Comparison of ENCODE assay signal across 21 mouse cellular contexts in the genomic region with DNA sequence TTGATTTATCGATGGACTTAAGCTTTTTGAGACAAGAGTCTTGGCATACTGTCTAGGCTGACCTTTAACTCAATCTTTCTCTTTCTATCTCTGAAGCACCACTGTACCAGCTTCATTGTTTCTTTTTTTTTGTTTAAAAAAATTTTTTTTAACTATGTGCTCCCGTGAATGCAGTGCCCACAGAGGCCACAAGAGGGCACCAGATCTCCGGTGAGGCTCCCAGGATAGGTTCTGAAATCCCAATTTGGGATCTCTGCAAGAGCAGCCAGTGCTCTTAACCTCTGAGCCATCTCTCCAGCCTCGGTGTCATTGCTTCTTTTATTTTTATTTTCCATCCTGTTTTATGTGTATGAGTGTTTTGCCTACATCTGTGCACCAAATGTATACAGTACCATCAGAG.
DNase-seq lines count a peak whose midpoint lies in the region; ATAC-seq and TF ChIP-seq lines count a peak whose summit lies in the region.
"Had no signal": no experiment of that assay in that cellular context is flagged by ENCODE, and none has a peak within 500 bp of the region (broad histone marks: within the 10 kb centered on the region; RNA-seq: fewer than 3 reads in every experiment).

No protein-coding gene starts in this region.

- peak; percentile 5; the same call in 1 of the 2 replicates for TF ChIP-seq CTCF in liver, adult 2 months (IDR thresholded peaks at IDR 0.05; ENCODE audit: low read depth, low read length)
- TF ChIP-seq CTCF in E14TG2a.4 (conservative IDR thresholded peaks at IDR 0.05; ENCODE audit: low read length) = peak; percentile 97
- no peak for TF ChIP-seq CTCF in thymus, adult 2 months (IDR thresholded peaks at IDR 0.05; ENCODE audit: borderline replicate concordance, control insufficient read depth, extremely low read depth, insufficient read depth, low read length, poor library complexity)

- H3K9ac ChIP-seq in liver, adult 2 months (ENCODE audit: low read depth, low read length) = no peak overlapping the region
- H3K9ac ChIP-seq in liver, embryonic 11.5 days (ENCODE audit: low read depth, low read length) = no peak overlapping the region
- H3K9ac ChIP-seq: heart, embryonic 13.5 days; hindbrain, embryonic 14.5 days; intestine, embryonic 15.5 days; liver, embryonic 13.5 days had no signal

- H3K4me1 ChIP-seq in liver, adult 2 months (ENCODE audit: control insufficient read depth, insufficient read depth, low read length) = no peaks in the 10 kb centered on the region
- H3K4me1 ChIP-seq in liver, embryonic 11.5 days (replicated peaks; ENCODE audit: control insufficient read depth, insufficient read depth, low read length) = no peaks in the 10 kb centered on the region
- no peaks in the 10 kb centered on the region for H3K4me1 ChIP-seq in E14TG2a.4 (replicated peaks; ENCODE audit: low read depth, low read length)
- H3K4me1 ChIP-seq in thymus, adult 2 months (replicated peaks; ENCODE audit: control insufficient read depth, insufficient read depth, low read length) = no peaks in the 10 kb centered on the region
- H3K4me1 ChIP-seq: heart, embryonic 13.5 days; intestine, embryonic 15.5 days; liver, embryonic 13.5 days had no signal

- DNase-seq in cerebellum, postnatal 10 days = peak; percentile 23 to 43
- DNase-seq in cerebellum, adult 9-10 months = no peak
- no peak for DNase-seq in liver, adult 2 months (ENCODE audit: extremely low read depth, low read depth, low spot score)
- DNase-seq in liver, embryonic 11.5 days (ENCODE audit: low spot score) = no peak
- DNase-seq in R1 (ENCODE audit: low read depth, low spot score) = peak; percentile 35
- no peak for DNase-seq in thymus, adult 2 months
- DNase-seq: adrenal gland, postnatal 25 days; embryo, embryonic 11 days; left cerebral cortex, postnatal 4 days; liver, embryonic 13.5 days; lung, postnatal 14 days; right cerebral cortex, postnatal 25 days had no signal

- 91% methylated on average over 4 of the region's 4 CpGs for WGBS in liver, adult 2 months
- WGBS in liver, embryonic 11.5 days = 81% methylated on average over 4 of the region's 4 CpGs
- 89% methylated on average over 4 of the region's 4 CpGs for WGBS in thymus, adult 2 months

- H3K4me2 ChIP-seq in liver, embryonic 11.5 days = no peak overlapping the region
- H3K4me2 ChIP-seq: heart, embryonic 13.5 days; hindbrain, embryonic 14.5 days; intestine, embryonic 15.5 days; liver, embryonic 13.5 days had no signal

- H3K27me3 ChIP-seq in liver, adult 2 months (ENCODE audit: control insufficient read depth, insufficient read depth, low read length) = no peaks in the 10 kb centered on the region
- no peaks in the 10 kb centered on the region for H3K27me3 ChIP-seq in liver, embryonic 11.5 days (replicated peaks; ENCODE audit: control insufficient read depth, insufficient read depth, low read length)
- 0 out of 2 replicates have a peak, but pooled peaks cover 7% of the 10 kb centered on the region for H3K27me3 ChIP-seq in E14TG2a.4 (ENCODE audit: insufficient read depth, low read length)
- no peaks in the 10 kb centered on the region for H3K27me3 ChIP-seq in thymus, adult 2 months (ENCODE audit: control insufficient read depth, insufficient read depth, low read length)
- H3K27me3 ChIP-seq: heart, embryonic 13.5 days; intestine, embryonic 15.5 days; liver, embryonic 13.5 days; Patski had no signal

- no peak for TF ChIP-seq POLR2A in liver, adult 2 months (IDR thresholded peaks at IDR 0.05; ENCODE audit: extremely low read depth, insufficient read depth, low read length)
- no peak for TF ChIP-seq POLR2A in thymus, adult 2 months (IDR thresholded peaks at IDR 0.05; ENCODE audit: control insufficient read depth, extremely low read depth, insufficient read depth, low read length, poor library complexity)

- H3K27ac ChIP-seq in liver, adult 2 months (replicated peaks; ENCODE audit: insufficient read depth, low read depth, low read length) = no peak overlapping the region
- H3K27ac ChIP-seq in liver, embryonic 11.5 days (ENCODE audit: low read depth, low read length) = no peak overlapping the region
- no peak overlapping the region for H3K27ac ChIP-seq in thymus, adult 2 months (ENCODE audit: control insufficient read depth, insufficient read depth, low read length)
- H3K27ac ChIP-seq: heart, embryonic 13.5 days; hindbrain, embryonic 14.5 days; intestine, embryonic 15.5 days; kidney, postnatal 0 days; liver, embryonic 13.5 days had no signal

- H3K9me3 ChIP-seq in liver, embryonic 11.5 days (ENCODE audit: control insufficient read depth, low read length) = no peaks in the 10 kb centered on the region
- no peaks in the 10 kb centered on the region for H3K9me3 ChIP-seq in E14TG2a.4 (ENCODE audit: low read length)
- H3K9me3 ChIP-seq: intestine, embryonic 15.5 days had no signal

- H3K36me3 ChIP-seq in liver, adult 2 months (ENCODE audit: control insufficient read depth, insufficient read depth, low read length) = no peaks in the 10 kb centered on the region
- no peaks in the 10 kb centered on the region for H3K36me3 ChIP-seq in liver, embryonic 11.5 days (ENCODE audit: control insufficient read depth, insufficient read depth, low read length)
- H3K36me3 ChIP-seq in E14TG2a.4 (ENCODE audit: insufficient read depth, low read length) = no peaks in the 10 kb centered on the region
- no peaks in the 10 kb centered on the region for H3K36me3 ChIP-seq in thymus, adult 2 months (ENCODE audit: control insufficient read depth, insufficient read depth, low read length)
- H3K36me3 ChIP-seq: heart, embryonic 13.5 days; intestine, embryonic 15.5 days; liver, embryonic 13.5 days had no signal

- no peaks in the 10 kb centered on the region for H3K79me2 ChIP-seq in liver, adult 2 months (ENCODE audit: control insufficient read depth, insufficient read depth, low read length)

- H3K4me3 ChIP-seq in liver, adult 2 months (ENCODE audit: insufficient read depth, low read depth, low read length) = no peak overlapping the region
- no peak overlapping the region for H3K4me3 ChIP-seq in liver, embryonic 11.5 days (ENCODE audit: low read depth, low read length)
- H3K4me3 ChIP-seq in E14TG2a.4 (replicated peaks; ENCODE audit: low read length) = no peak overlapping the region
- no peak overlapping the region for H3K4me3 ChIP-seq in thymus, adult 2 months (ENCODE audit: control insufficient read depth, insufficient read depth, low read length)
- H3K4me3 ChIP-seq: heart, embryonic 13.5 days; intestine, embryonic 15.5 days; liver, embryonic 13.5 days had no signal

- no peak for ATAC-seq in liver, embryonic 11.5 days (replicated peaks; ENCODE audit: low FRiP score)
- ATAC-seq in activated CD4-positive, CD25-positive, alpha-beta regulatory T cell, adult 4 months = no peak
- ATAC-seq: CD4-positive, CD25-positive, alpha-beta regulatory T cell, adult 4 months; intestine, embryonic 15.5 days; midbrain, embryonic 16.5 days; Patski had no signal

Comparison
In these comparisons a context has a peak if more than half of its experiments do, and no peak if none do; other contexts are left out.
1. DNase-seq: peak in cerebellum, postnatal 10 days (2 of 2) and R1 (single experiment); none in cerebellum, adult 9-10 months (single experiment), liver, adult 2 months (single experiment), liver, embryonic 11.5 days (single experiment) and thymus, adult 2 months (single experiment).